Mouse (Mus musculus) C2C12 (cell line): ENCODE results near the gene Ssx2ip. TPM values are rescaled to one million over a fixed set of nuclear protein-coding genes. Genes with fewer than 3 reads are reported as not detected.

ENCODE experiments used
- H3K27me3 ChIP-seq: one replicate; pipeline ENCODE4 v1.6.1; 2011; ENCODE audit not compliant: control insufficient read depth, insufficient read depth, insufficient read length
- H3K36me3 ChIP-seq: one replicate; pipeline ENCODE4 v1.6.1; 2011; ENCODE audit not compliant: control insufficient read depth, insufficient read depth
- H3K4me3 ChIP-seq: one replicate; pipeline ENCODE4 v1.5.1; 2011; ENCODE audit warnings: mild to moderate bottlenecking, control low read depth; ENCODE audit not compliant: poor library complexity, insufficient read depth, severe bottlenecking
- H3K79me2 ChIP-seq: one replicate; pipeline ENCODE4 v1.6.1; 2011; ENCODE audit not compliant: control insufficient read depth, insufficient read depth
- H3K79me3 ChIP-seq: one replicate; pipeline ENCODE4 v1.6.1; 2011; ENCODE audit warnings: low read depth, control low read depth
- H3ac ChIP-seq: one replicate; pipeline ENCODE3; 2011; ENCODE audit warnings: low read depth; ENCODE audit not compliant: control insufficient read depth, insufficient read length
- CEBPB ChIP-seq: IDR thresholded peaks from one replicate; pipeline ENCODE4 v1.6.1; 2011; ENCODE audit warnings: low read depth, mild to moderate bottlenecking, control low read depth, moderate library complexity
- CTCF ChIP-seq: IDR thresholded peaks from one replicate; pipeline ENCODE4 v1.5.1; 2011; ENCODE audit not compliant: control insufficient read depth, insufficient read depth, insufficient read length
- FOSL1 ChIP-seq: IDR thresholded peaks from one replicate; pipeline ENCODE4 v1.8.0; 2011; ENCODE audit warnings: mild to moderate bottlenecking, low read length; ENCODE audit not compliant: poor library complexity, insufficient read depth, severe bottlenecking
- MAX ChIP-seq: IDR thresholded peaks from one replicate; pipeline ENCODE4 v1.6.1; 2011; ENCODE audit warnings: mild to moderate bottlenecking, control low read depth
- MYOD1 ChIP-seq: IDR thresholded peaks from one replicate; pipeline ENCODE4 v1.6.1; 2011; ENCODE audit warnings: low read depth; ENCODE audit not compliant: control insufficient read depth, insufficient read length
- MYOG ChIP-seq: IDR thresholded peaks from one replicate; pipeline ENCODE4 v1.6.1; 2011; ENCODE audit not compliant: control insufficient read depth, insufficient read length; ENCODE audit errors: extremely low read depth
- USF1 ChIP-seq: IDR thresholded peaks from one replicate; pipeline ENCODE4 v1.6.1; 2011; ENCODE audit warnings: low read depth, mild to moderate bottlenecking, control low read depth, moderate library complexity
- polyA plus RNA-seq: library from polyadenylated mRNA; unstranded; fragments of >200 nt; fragmentation: generic; extraction: Trizol; gene quantifications from one replicate; pipeline ENCODE4 v1.2.1, GENCODE M21; 2012; ENCODE audit warnings: missing spikeins

Ssx2ip gene
- polyA plus RNA-seq, 1 experiment: 9.5 TPM

- Histone ChIP-seq H3K36me3 (no peaks in the 10 kb centered on the region), H3K79me2 (no peaks in the 10 kb centered on the region), H3K4me3 (no peak overlapping the region), H3K79me3 (no peaks in the 10 kb centered on the region), H3ac (no peak overlapping the region), H3K27me3 (no peaks in the 10 kb centered on the region)
- TF ChIP-seq USF1 (no peak), MYOG (no peak)
These were observed 29.8 kb upstream of the Ssx2ip start for GRCm38 (mm10) chr3:146374596-146375175.

DNA sequence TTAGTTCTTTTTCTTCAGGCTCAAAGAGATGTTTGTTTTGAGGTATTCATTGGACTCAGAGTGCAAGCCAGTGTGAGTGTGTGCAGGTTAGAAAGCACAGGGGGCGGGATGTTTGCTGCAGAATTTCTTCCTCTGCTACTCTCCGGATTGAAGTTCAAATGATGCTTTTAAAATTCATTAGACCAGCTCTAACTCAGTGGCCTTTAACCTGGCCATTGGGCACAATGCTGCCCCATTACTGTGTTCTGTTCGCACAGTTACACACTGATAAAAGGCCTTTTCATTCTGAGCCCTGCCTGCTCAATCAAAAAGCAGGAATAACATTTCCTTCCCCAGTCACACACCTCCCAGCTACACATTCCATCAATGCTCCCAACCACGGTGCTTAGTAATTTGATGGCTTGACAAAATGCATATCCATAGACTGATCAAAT lies 29.2 kb upstream of the Ssx2ip start:
- Histone ChIP-seq H3ac (no peak overlapping the region), H3K36me3 (no peaks in the 10 kb centered on the region), H3K4me3 (no peak overlapping the region), H3K79me2 (no peaks in the 10 kb centered on the region), H3K27me3 (no peaks in the 10 kb centered on the region), H3K79me3 (no peaks in the 10 kb centered on the region)
- TF ChIP-seq CEBPB: no peak
- TF ChIP-seq MYOD1: no peak
- no peak for TF ChIP-seq MYOG
- no peak for TF ChIP-seq USF1
- no peak for TF ChIP-seq FOSL1
- no peak for TF ChIP-seq MAX
- TF ChIP-seq CTCF: no peak

GRCm38 (mm10) chr3:146376337-146377130 lies 27.9 kb upstream of the Ssx2ip start:
- Histone ChIP-seq H3ac (no peak overlapping the region), H3K27me3 (no peaks in the 10 kb centered on the region), H3K36me3 (no peaks in the 10 kb centered on the region), H3K4me3 (no peak overlapping the region), H3K79me2 (no peaks in the 10 kb centered on the region), H3K79me3 (no peaks in the 10 kb centered on the region)
- no peak for TF ChIP-seq MAX
- no peak for TF ChIP-seq CTCF
- no peak for TF ChIP-seq MYOD1
- no peak for TF ChIP-seq CEBPB
- TF ChIP-seq USF1: no peak
- no peak for TF ChIP-seq FOSL1
- no peak for TF ChIP-seq MYOG

DNA sequence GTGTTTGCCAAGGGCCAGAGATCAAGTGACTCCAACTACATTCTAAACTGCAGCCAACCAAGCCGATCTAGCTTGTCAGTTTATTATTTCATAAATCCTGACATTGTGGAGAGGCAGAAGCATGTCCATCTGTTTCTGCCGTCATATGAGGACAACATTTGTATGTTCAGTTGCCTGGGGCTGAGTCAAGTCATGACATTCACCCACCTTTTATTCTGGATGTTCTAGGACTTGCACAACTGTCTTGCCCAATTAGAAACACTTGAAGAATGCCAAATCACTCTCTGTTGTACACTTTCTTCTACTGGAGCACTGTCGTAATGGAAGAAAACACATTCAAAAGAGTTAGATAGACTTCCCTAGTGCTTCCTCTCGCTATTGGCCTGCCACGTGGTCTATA lies 27.2 kb upstream of the Ssx2ip start:
- no peaks in the 10 kb centered on the region for H3K36me3 ChIP-seq
- H3K4me3 ChIP-seq: no peak overlapping the region
- no peaks in the 10 kb centered on the region for H3K27me3 ChIP-seq
- no peaks in the 10 kb centered on the region for H3K79me3 ChIP-seq
- no peaks in the 10 kb centered on the region for H3K79me2 ChIP-seq
- no peak overlapping the region for H3ac ChIP-seq
- TF ChIP-seq MAX: no peak
- TF ChIP-seq USF1: no peak
- no peak for TF ChIP-seq MYOG
- TF ChIP-seq CEBPB: no peak
- no peak for TF ChIP-seq CTCF
- TF ChIP-seq FOSL1: no peak
- TF ChIP-seq MYOD1: no peak

DNA sequence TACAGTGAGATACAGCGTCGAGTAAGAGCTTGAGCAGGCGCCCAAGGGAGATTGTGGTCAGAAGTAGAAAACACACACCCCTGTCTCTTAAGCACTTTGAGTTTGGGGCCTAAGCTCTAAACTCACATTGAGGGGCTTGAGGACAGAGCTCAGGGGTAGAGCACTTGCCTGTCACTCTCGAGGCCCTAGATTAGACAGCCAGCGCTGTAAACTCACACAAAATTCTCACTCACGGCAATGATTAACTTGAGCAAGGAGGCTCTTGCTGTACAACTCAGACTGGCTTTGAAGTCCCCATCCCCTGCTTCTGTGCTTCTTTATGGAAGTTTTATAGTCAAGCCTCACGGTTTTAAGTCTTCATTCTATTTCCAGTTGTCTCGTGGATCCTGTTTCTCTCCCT lies 25.7 kb upstream of the Ssx2ip start:
- H3K79me3 ChIP-seq: no peaks in the 10 kb centered on the region
- no peaks in the 10 kb centered on the region for H3K79me2 ChIP-seq
- no peaks in the 10 kb centered on the region for H3K36me3 ChIP-seq
- no peaks in the 10 kb centered on the region for H3K27me3 ChIP-seq
- H3ac ChIP-seq: no peak overlapping the region
- TF ChIP-seq CEBPB (no peak), USF1 (no peak), MYOD1 (no peak), FOSL1 (no peak), MAX (no peak), CTCF (no peak), MYOG (no peak)
- no peak overlapping the region for H3K4me3 ChIP-seq

DNA sequence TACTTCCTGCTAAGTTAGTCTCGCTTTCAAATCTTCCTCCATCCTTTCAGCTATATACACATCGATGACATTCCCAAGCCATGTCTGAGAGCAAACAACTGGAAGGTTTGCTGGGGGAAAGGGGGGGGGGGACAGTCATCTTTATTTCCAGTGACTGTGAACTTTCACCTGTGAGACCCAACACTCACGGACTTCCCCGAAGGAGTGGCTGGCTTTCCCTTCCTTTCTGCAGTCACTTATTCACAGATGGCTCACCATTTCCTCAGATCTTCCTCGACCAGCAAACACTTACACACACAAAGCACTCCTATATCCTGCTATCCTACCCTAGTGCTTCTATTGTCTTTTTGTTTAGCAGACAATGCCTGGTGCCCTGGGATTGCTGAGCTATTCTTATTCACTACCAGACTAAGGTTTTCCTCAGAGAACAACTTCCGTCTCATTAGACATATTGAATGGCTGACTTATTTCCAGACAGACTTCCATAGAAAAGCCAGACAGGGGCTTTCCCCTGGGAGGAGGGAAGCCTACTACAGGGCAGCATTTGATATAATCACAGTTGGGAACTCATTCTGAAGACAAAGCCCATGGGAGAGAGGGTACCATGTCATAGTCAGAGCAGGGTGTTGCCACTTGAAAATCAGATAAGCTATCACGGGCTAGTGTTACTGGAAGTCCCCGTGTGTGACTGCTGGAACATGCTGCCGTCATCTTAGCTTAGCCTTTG lies 24.5 kb upstream of the Ssx2ip start:
- H3K36me3 ChIP-seq: no peaks in the 10 kb centered on the region
- H3K27me3 ChIP-seq: no peaks in the 10 kb centered on the region
- no peaks in the 10 kb centered on the region for H3K79me3 ChIP-seq
- TF ChIP-seq MYOG (no peak), CTCF (no peak), CEBPB (no peak), MAX (no peak), MYOD1 (no peak)
- no peak overlapping the region for H3ac ChIP-seq
- no peak overlapping the region for H3K4me3 ChIP-seq
- H3K79me2 ChIP-seq: no peaks in the 10 kb centered on the region
